Mouse (Mus musculus): ENCODE results near the gene Plk5. TPM values are rescaled to one million over a fixed set of nuclear protein-coding genes. Genes with fewer than 3 reads are reported as not detected.

The Plk5 gene
- polyA plus RNA-seq, 1 experiment, result 145 TPM

- 35% methylated on average over 10 of the region's 10 CpGs for WGBS
- H3K27me3 ChIP-seq (ENCODE audit: control insufficient read depth, insufficient read depth, low read length), result no peaks in the 10 kb centered on the region
- TF ChIP-seq CTCF (IDR thresholded peaks at IDR 0.05; ENCODE audit: borderline replicate concordance, insufficient read depth, low read depth, low read length) (peak; percentile 13; the same call in 1 of the 2 replicates), POLR2A (IDR thresholded peaks at IDR 0.05; ENCODE audit: borderline replicate concordance, insufficient read depth, low read length) (no peak)
- peak in 1 of 2 experiments; percentile 28 for DNase-seq
- H3K27ac ChIP-seq (ENCODE audit: insufficient read depth, low read length), result no peak overlapping the region
- peaks cover 21% of the 10 kb centered on the region for H3K4me1 ChIP-seq (ENCODE audit: control insufficient read depth, insufficient read depth, low read length)
- peak overlapping the region; percentile 96 for H3K4me3 ChIP-seq (replicated peaks; ENCODE audit: insufficient read depth, low read depth, low read length)
These were observed 49.4 kb downstream of the Plk5 start for GRCm38 (mm10) chr10:80405481-80406173.

GRCm38 (mm10) chr10:80406684-80407501 lies 50.6 kb downstream of the Plk5 start, which contains the start of gene Uqcr11:
Gene Uqcr11, minus strand, starts transcription at chr10:80406830.
- DNase-seq, result peak; percentile 94
- TF ChIP-seq POLR2A (IDR thresholded peaks at IDR 0.05; ENCODE audit: borderline replicate concordance, insufficient read depth, low read length), result peak; percentile 97
- TF ChIP-seq CTCF (IDR thresholded peaks at IDR 0.05; ENCODE audit: borderline replicate concordance, insufficient read depth, low read depth, low read length), result no peak
- 2% methylated on average over 27 of the region's 27 CpGs for WGBS
- Histone ChIP-seq H3K4me1 (ENCODE audit: control insufficient read depth, insufficient read depth, low read length) (peaks cover 28% of the 10 kb centered on the region), H3K27me3 (ENCODE audit: control insufficient read depth, insufficient read depth, low read length) (no peaks in the 10 kb centered on the region), H3K27ac (ENCODE audit: insufficient read depth, low read length) (peak within 1 kb of the TSS; percentile 75), H3K4me3 (replicated peaks; ENCODE audit: insufficient read depth, low read depth, low read length) (peak within 1 kb of the TSS; percentile 96)

DNA sequence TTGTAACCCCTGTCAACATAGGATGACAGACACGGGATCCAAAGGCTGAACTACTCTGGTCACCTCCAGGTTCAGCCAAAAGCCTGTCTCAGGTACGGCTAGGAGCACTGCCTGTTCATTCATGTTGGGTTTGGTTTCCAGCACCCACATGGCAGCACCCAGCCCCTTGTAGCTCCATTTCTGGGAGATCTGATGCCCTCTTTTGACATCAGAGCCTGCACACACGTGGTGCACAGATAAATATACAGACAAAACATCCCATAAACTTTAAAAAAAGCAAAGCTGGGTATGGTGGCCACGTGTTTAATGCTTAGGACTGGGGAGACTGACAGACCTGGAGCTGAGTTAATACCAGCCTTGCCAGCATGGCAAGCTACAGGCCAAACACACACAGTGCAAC lies 51.7 kb downstream of the Plk5 start:
- Histone ChIP-seq H3K4me3 (replicated peaks; ENCODE audit: insufficient read depth, low read depth, low read length) (no peak overlapping the region), H3K27me3 (ENCODE audit: control insufficient read depth, insufficient read depth, low read length) (no peaks in the 10 kb centered on the region), H3K4me1 (ENCODE audit: control insufficient read depth, insufficient read depth, low read length) (peaks cover 38% of the 10 kb centered on the region), H3K27ac (ENCODE audit: insufficient read depth, low read length) (no peak overlapping the region)
- TF ChIP-seq POLR2A (IDR thresholded peaks at IDR 0.05; ENCODE audit: borderline replicate concordance, insufficient read depth, low read length), result no peak
- TF ChIP-seq CTCF (IDR thresholded peaks at IDR 0.05; ENCODE audit: borderline replicate concordance, insufficient read depth, low read depth, low read length), result no peak
- WGBS, result 42% methylated on average over 4 of the region's 4 CpGs
- DNase-seq, result no peak

GRCm38 (mm10) chr10:80412656-80413541 lies 56.6 kb downstream of the Plk5 start:
- WGBS, result 20% methylated on average over 43 of the region's 44 CpGs
- peak; percentile 87 to 90 for DNase-seq
- Histone ChIP-seq H3K27me3 (ENCODE audit: control insufficient read depth, insufficient read depth, low read length) (no peaks in the 10 kb centered on the region), H3K4me3 (replicated peaks; ENCODE audit: insufficient read depth, low read depth, low read length) (no peak overlapping the region), H3K4me1 (ENCODE audit: control insufficient read depth, insufficient read depth, low read length) (peaks cover 64% of the 10 kb centered on the region), H3K27ac (ENCODE audit: insufficient read depth, low read length) (peak overlapping the region; percentile 80)
- TF ChIP-seq POLR2A (IDR thresholded peaks at IDR 0.05; ENCODE audit: borderline replicate concordance, insufficient read depth, low read length), result peak; percentile 12; the same call in 1 of the 2 replicates
- TF ChIP-seq CTCF (IDR thresholded peaks at IDR 0.05; ENCODE audit: borderline replicate concordance, insufficient read depth, low read depth, low read length), result no peak

Other genes with a start within 250 kb of the Plk5 start
- gene Stk11, start 240.7 kb upstream of the Plk5 start, polyA plus RNA-seq (2012; rRNA removed), result 110 and 112 TPM in 2 replicates
- gene Atp5d, start 217.8 kb upstream of the Plk5 start, polyA plus RNA-seq (2012; rRNA removed), result 736 and 758 TPM in 2 replicates
- 147 and 151 TPM in 2 replicates for gene Cbarp, start 215.6 kb upstream of the Plk5 start, polyA plus RNA-seq (2012; rRNA removed)
- gene Midn, start 208.2 kb upstream of the Plk5 start, polyA plus RNA-seq (2012; rRNA removed), result 26.1 and 26.5 TPM in 2 replicates
- 240 and 261 TPM in 2 replicates for gene Cirbp, start 190.5 kb upstream of the Plk5 start, polyA plus RNA-seq (2012; rRNA removed)
- gene 1600002K03Rik, start 183.5 kb upstream of the Plk5 start, polyA plus RNA-seq (2012; rRNA removed), result 16.4 and 18.0 TPM in 2 replicates
- 10.2 and 10.7 TPM in 2 replicates for gene Efna2, start 177.0 kb upstream of the Plk5 start, polyA plus RNA-seq (2012; rRNA removed)
- gene Mum1, start 130.0 kb upstream of the Plk5 start, polyA plus RNA-seq (2012; rRNA removed), result 41.1 and 42.5 TPM in 2 replicates
- gene Ndufs7, start 107.3 kb upstream of the Plk5 start, polyA plus RNA-seq (2012; rRNA removed), result 668 and 680 TPM in 2 replicates
- 52.9 and 54.5 TPM in 2 replicates for gene Gamt, start 95.4 kb upstream of the Plk5 start, polyA plus RNA-seq (2012; rRNA removed)
- gene Dazap1, start 95.0 kb upstream of the Plk5 start, polyA plus RNA-seq (2012; rRNA removed), result 90.2 and 92.7 TPM in 2 replicates
- 1,303 and 1,454 TPM in 2 replicates for gene Rps15, start 64.0 kb upstream of the Plk5 start, polyA plus RNA-seq (2012; rRNA removed)
- 67.1 and 69.1 TPM in 2 replicates for gene Apc2, start 60.5 kb upstream of the Plk5 start, polyA plus RNA-seq (2012; rRNA removed)
- 49.7 and 51.1 TPM in 2 replicates for gene 2310011J03Rik, start 35.9 kb upstream of the Plk5 start, polyA plus RNA-seq (2012; rRNA removed)
- gene Pcsk4, start 27.0 kb upstream of the Plk5 start, polyA plus RNA-seq (2012; rRNA removed), result 13.7 and 14.1 TPM in 2 replicates
- 9.0 and 10.3 TPM in 2 replicates for gene Reep6, start 26.5 kb upstream of the Plk5 start, polyA plus RNA-seq (2012; rRNA removed)
- 7.9 and 10.8 TPM in 2 replicates for gene Adamtsl5, start 8.0 kb upstream of the Plk5 start, polyA plus RNA-seq (2012; rRNA removed)
- gene Mex3d, start 31.2 kb downstream of the Plk5 start, polyA plus RNA-seq (2012; rRNA removed), result 16.1 and 16.2 TPM in 2 replicates
- 193 and 199 TPM in 2 replicates for gene Mbd3, start 43.1 kb downstream of the Plk5 start, polyA plus RNA-seq (2012; rRNA removed)
- 1,410 and 1,545 TPM in 2 replicates for gene Uqcr11, start 50.4 kb downstream of the Plk5 start, polyA plus RNA-seq (2012; rRNA removed)
- gene Tcf3, start 77.2 kb downstream of the Plk5 start, polyA plus RNA-seq (2012; rRNA removed), result 34.2 and 38.8 TPM in 2 replicates
- gene Onecut3, start 138.4 kb downstream of the Plk5 start, polyA plus RNA-seq (2012; rRNA removed), result 0.36 and 0.46 TPM in 2 replicates
- gene Atp8b3, start 182.7 kb downstream of the Plk5 start, polyA plus RNA-seq (2012; rRNA removed), result 0.30 and 0.52 TPM in 2 replicates
- 44.4 and 47.5 TPM in 2 replicates for gene Rexo1, start 205.1 kb downstream of the Plk5 start, polyA plus RNA-seq (2012; rRNA removed)
- 9.5 and 10.6 TPM in 2 replicates for gene Klf16, start 220.9 kb downstream of the Plk5 start, polyA plus RNA-seq (2012; rRNA removed)
- 230 and 232 TPM in 2 replicates for gene Abhd17a, start 233.9 kb downstream of the Plk5 start, polyA plus RNA-seq (2012; rRNA removed)
- 57.9 and 62.0 TPM in 2 replicates for gene Scamp4, start 246.4 kb downstream of the Plk5 start, polyA plus RNA-seq (2012; rRNA removed)
- 7.0 and 7.5 TPM in 2 replicates for gene Adat3, start 246.4 kb downstream of the Plk5 start, polyA plus RNA-seq (2012; rRNA removed)
- 3.5 and 4.2 TPM in 2 replicates for gene Gm49322, start 249.6 kb downstream of the Plk5 start, polyA plus RNA-seq (2012; rRNA removed)

Data from cerebellum, adult 2 months (tissue).